Mouse (Mus musculus): ENCODE results near the gene Carhsp1. TPM values are rescaled to one million over a fixed set of nuclear protein-coding genes. Genes with fewer than 3 reads are reported as not detected.

Carhsp1 gene
- polyA plus RNA-seq, 1 experiment from 2014 or later: 39.1 TPM

GRCm38 (mm10) chr16:8663606-8664539, 8.1 kb downstream of the Carhsp1 start:
- WGBS (ENCODE audit: insufficient replicate concordance): 84% methylated on average over 24 of the region's 24 CpGs
- H3K27me3 ChIP-seq (ENCODE audit: control insufficient read depth, insufficient read depth, low read length): no peaks in the 10 kb centered on the region
- H3K4me3 ChIP-seq (ENCODE audit: low read depth, low read length): no peak overlapping the region
- H3K27ac ChIP-seq (ENCODE audit: low read depth, low read length): no peak overlapping the region
- no peaks in the 10 kb centered on the region for H3K9me3 ChIP-seq (replicated peaks; ENCODE audit: control insufficient read depth, low read length)
- ATAC-seq (replicated peaks; ENCODE audit: insufficient number of reproducible peaks, low FRiP score, low TSS enrichment): no peak
- no peak overlapping the region for H3K4me2 ChIP-seq
- no peak overlapping the region for H3K9ac ChIP-seq (ENCODE audit: low read depth, low read length)
- peaks cover 10% of the 10 kb centered on the region for H3K36me3 ChIP-seq (ENCODE audit: control insufficient read depth, insufficient read depth, low read length)
- H3K4me1 ChIP-seq (ENCODE audit: control insufficient read depth, insufficient read depth, low read length): peaks cover 32% of the 10 kb centered on the region

DNA sequence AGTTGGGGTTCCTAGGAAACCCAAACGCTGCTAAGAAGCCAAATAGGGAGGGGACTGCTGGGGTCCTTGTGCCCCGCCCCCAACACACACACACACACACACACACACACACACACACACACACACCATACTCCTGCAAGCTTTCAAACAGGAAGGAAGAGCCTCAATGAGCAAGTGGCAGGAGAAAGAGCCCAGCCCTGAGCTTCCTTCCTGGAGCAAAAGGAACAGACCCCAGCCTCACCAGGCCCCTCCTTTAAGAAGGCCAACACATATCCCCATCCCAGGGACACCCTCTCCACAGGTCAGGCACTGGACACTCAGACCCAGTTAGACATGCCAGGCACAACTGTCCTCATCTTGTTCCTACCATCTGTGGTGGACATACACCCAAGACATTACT, 8.9 kb downstream of the Carhsp1 start:
- H3K27me3 ChIP-seq (ENCODE audit: control insufficient read depth, insufficient read depth, low read length): no peaks in the 10 kb centered on the region
- H3K4me2 ChIP-seq: no peak overlapping the region
- no peak overlapping the region for H3K27ac ChIP-seq (ENCODE audit: low read depth, low read length)
- WGBS (ENCODE audit: insufficient replicate concordance): 81% methylated on average over 2 of the region's 2 CpGs
- peaks cover 24% of the 10 kb centered on the region for H3K4me1 ChIP-seq (ENCODE audit: control insufficient read depth, insufficient read depth, low read length)
- H3K9me3 ChIP-seq (replicated peaks; ENCODE audit: control insufficient read depth, low read length): no peaks in the 10 kb centered on the region
- H3K36me3 ChIP-seq (ENCODE audit: control insufficient read depth, insufficient read depth, low read length): peaks cover 15% of the 10 kb centered on the region
- H3K9ac ChIP-seq (ENCODE audit: low read depth, low read length): no peak overlapping the region
- H3K4me3 ChIP-seq (ENCODE audit: low read depth, low read length): no peak overlapping the region
- no peak for ATAC-seq (replicated peaks; ENCODE audit: insufficient number of reproducible peaks, low FRiP score, low TSS enrichment)

- H3K9ac ChIP-seq (ENCODE audit: low read depth, low read length): no peak overlapping the region
- no peak for ATAC-seq (replicated peaks; ENCODE audit: insufficient number of reproducible peaks, low FRiP score, low TSS enrichment)
These were observed 13.2 kb downstream of the Carhsp1 start for GRCm38 (mm10) chr16:8658764-8659163.

GRCm38 (mm10) chr16:8658349-8658748, 13.6 kb downstream of the Carhsp1 start:
- no peak overlapping the region for H3K9ac ChIP-seq (ENCODE audit: low read depth, low read length)
- H3K9me3 ChIP-seq (replicated peaks; ENCODE audit: control insufficient read depth, low read length): no peaks in the 10 kb centered on the region
- no peak overlapping the region for H3K4me3 ChIP-seq (ENCODE audit: low read depth, low read length)
- peaks cover 28% of the 10 kb centered on the region for H3K36me3 ChIP-seq (ENCODE audit: control insufficient read depth, insufficient read depth, low read length)
- WGBS (ENCODE audit: insufficient replicate concordance): 76% methylated on average over 4 of the region's 4 CpGs
- H3K27ac ChIP-seq (ENCODE audit: low read depth, low read length): no peak overlapping the region
- no peaks in the 10 kb centered on the region for H3K27me3 ChIP-seq (ENCODE audit: control insufficient read depth, insufficient read depth, low read length)
- no peak for ATAC-seq (replicated peaks; ENCODE audit: insufficient number of reproducible peaks, low FRiP score, low TSS enrichment)
- H3K4me1 ChIP-seq (ENCODE audit: control insufficient read depth, insufficient read depth, low read length): no peaks in the 10 kb centered on the region; the same call in 1 of the 2 replicates
- H3K4me2 ChIP-seq: no peak overlapping the region

More at GRCm38 (mm10) chr16:8658764-8659163, 13.2 kb downstream of the Carhsp1 start:
- Histone ChIP-seq H3K27me3 (ENCODE audit: control insufficient read depth, insufficient read depth, low read length) (no peaks in the 10 kb centered on the region), H3K4me2 (no peak overlapping the region), H3K4me1 (ENCODE audit: control insufficient read depth, insufficient read depth, low read length) (no peaks in the 10 kb centered on the region; the same call in 1 of the 2 replicates), H3K36me3 (ENCODE audit: control insufficient read depth, insufficient read depth, low read length) (peaks cover 28% of the 10 kb centered on the region), H3K27ac (ENCODE audit: low read depth, low read length) (no peak overlapping the region), H3K4me3 (ENCODE audit: low read depth, low read length) (no peak overlapping the region), H3K9me3 (replicated peaks; ENCODE audit: control insufficient read depth, low read length) (no peaks in the 10 kb centered on the region)
- 91% methylated on average over 4 of the region's 4 CpGs for WGBS (ENCODE audit: insufficient replicate concordance)

DNA sequence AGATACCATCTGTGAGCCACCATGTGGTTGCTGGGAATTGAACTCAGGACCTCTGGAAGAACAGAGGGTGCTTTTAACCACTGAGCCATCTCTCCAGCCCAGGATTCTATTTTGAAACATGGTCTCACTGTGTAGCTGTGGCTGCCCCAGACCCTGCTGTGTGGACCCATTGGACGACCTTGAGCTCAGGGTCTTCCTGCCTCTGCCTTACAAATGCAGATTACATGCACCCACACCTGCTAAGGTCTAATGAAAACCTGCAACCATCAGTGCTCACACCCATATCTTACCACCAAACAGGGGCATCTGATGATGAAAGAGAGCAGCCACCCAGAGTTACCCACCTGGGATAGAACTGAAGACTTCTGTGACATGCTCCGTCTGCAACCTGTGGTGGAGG, 15.7 kb downstream of the Carhsp1 start:
- Histone ChIP-seq H3K4me2 (no peak overlapping the region), H3K27ac (ENCODE audit: low read depth, low read length) (no peak overlapping the region), H3K9me3 (replicated peaks; ENCODE audit: control insufficient read depth, low read length) (no peaks in the 10 kb centered on the region), H3K27me3 (ENCODE audit: control insufficient read depth, insufficient read depth, low read length) (no peaks in the 10 kb centered on the region), H3K4me1 (ENCODE audit: control insufficient read depth, insufficient read depth, low read length) (no peaks in the 10 kb centered on the region; the same call in 1 of the 2 replicates), H3K4me3 (ENCODE audit: low read depth, low read length) (no peak overlapping the region), H3K36me3 (ENCODE audit: control insufficient read depth, insufficient read depth, low read length) (peaks cover 31% of the 10 kb centered on the region), H3K9ac (ENCODE audit: low read depth, low read length) (no peak overlapping the region)
- no peak for ATAC-seq (replicated peaks; ENCODE audit: insufficient number of reproducible peaks, low FRiP score, low TSS enrichment)
- WGBS (ENCODE audit: insufficient replicate concordance): 80% methylated on average over 2 of the region's 2 CpGs

DNA sequence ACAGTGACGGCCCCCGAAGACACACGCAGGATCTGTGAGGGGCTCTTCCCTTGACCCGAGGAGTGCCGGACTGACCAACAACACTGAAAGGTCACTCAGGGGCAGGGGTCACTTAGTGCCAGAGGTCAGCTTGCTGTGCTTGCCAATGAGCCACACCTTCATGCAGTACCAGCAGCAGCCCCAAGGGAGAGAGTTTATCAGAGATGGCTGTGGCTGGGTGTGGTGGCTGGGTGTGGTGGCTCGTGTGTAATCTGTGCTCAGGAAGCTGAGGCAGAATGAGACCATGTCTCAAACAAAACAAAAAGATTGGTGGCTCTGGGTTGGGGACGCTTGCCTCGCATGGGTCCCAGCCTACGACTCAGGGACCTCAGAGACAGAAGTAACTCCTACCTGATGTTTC, 16.4 kb downstream of the Carhsp1 start:
- Histone ChIP-seq H3K9me3 (replicated peaks; ENCODE audit: control insufficient read depth, low read length) (no peaks in the 10 kb centered on the region), H3K9ac (ENCODE audit: low read depth, low read length) (no peak overlapping the region)

GRCm38 (mm10) chr16:8655108-8655507, 16.8 kb downstream of the Carhsp1 start:
- WGBS (ENCODE audit: insufficient replicate concordance): 86% methylated on average over 6 of the region's 6 CpGs
- Histone ChIP-seq H3K9me3 (replicated peaks; ENCODE audit: control insufficient read depth, low read length) (no peaks in the 10 kb centered on the region), H3K36me3 (ENCODE audit: control insufficient read depth, insufficient read depth, low read length) (peaks cover 34% of the 10 kb centered on the region), H3K4me1 (ENCODE audit: control insufficient read depth, insufficient read depth, low read length) (no peaks in the 10 kb centered on the region), H3K27me3 (ENCODE audit: control insufficient read depth, insufficient read depth, low read length) (no peaks in the 10 kb centered on the region), H3K4me3 (ENCODE audit: low read depth, low read length) (no peak overlapping the region), H3K27ac (ENCODE audit: low read depth, low read length) (no peak overlapping the region), H3K4me2 (no peak overlapping the region), H3K9ac (ENCODE audit: low read depth, low read length) (no peak overlapping the region)
- ATAC-seq (replicated peaks; ENCODE audit: insufficient number of reproducible peaks, low FRiP score, low TSS enrichment): no peak

More for the DNA sequence above, 16.4 kb downstream of the Carhsp1 start:
- no peaks in the 10 kb centered on the region for H3K27me3 ChIP-seq (ENCODE audit: control insufficient read depth, insufficient read depth, low read length)
- 75% methylated on average over 9 of the region's 9 CpGs for WGBS (ENCODE audit: insufficient replicate concordance)
- no peak overlapping the region for H3K27ac ChIP-seq (ENCODE audit: low read depth, low read length)
- no peak overlapping the region for H3K4me3 ChIP-seq (ENCODE audit: low read depth, low read length)
- H3K4me1 ChIP-seq (ENCODE audit: control insufficient read depth, insufficient read depth, low read length): no peaks in the 10 kb centered on the region; the same call in 1 of the 2 replicates
- no peak for ATAC-seq (replicated peaks; ENCODE audit: insufficient number of reproducible peaks, low FRiP score, low TSS enrichment)
- H3K36me3 ChIP-seq (ENCODE audit: control insufficient read depth, insufficient read depth, low read length): peaks cover 35% of the 10 kb centered on the region
- no peak overlapping the region for H3K4me2 ChIP-seq

DNA sequence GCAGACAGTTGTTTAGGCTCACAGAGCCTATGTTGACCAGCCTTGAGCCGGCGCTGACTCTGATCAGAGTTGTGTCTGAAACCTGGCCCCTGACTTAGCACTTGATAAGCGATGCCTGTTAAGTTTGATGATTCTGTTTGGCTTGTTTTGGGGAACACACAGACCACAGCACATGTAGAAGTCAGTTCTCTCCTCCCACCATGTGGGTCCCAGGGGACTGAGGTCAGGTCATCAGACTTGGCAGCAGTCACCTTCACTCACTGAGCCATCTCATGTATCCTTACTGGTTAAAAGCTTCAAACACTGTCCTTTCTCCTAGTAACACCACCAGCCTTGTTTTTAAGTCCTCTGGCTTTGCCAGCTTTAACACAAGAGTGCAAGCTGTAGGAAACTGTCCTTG, 21.9 kb downstream of the Carhsp1 start:
- Histone ChIP-seq H3K4me1 (ENCODE audit: control insufficient read depth, insufficient read depth, low read length) (no peaks in the 10 kb centered on the region), H3K9ac (ENCODE audit: low read depth, low read length) (no peak overlapping the region), H3K9me3 (replicated peaks; ENCODE audit: control insufficient read depth, low read length) (no peaks in the 10 kb centered on the region), H3K27ac (ENCODE audit: low read depth, low read length) (no peak overlapping the region), H3K36me3 (ENCODE audit: control insufficient read depth, insufficient read depth, low read length) (peaks cover 34% of the 10 kb centered on the region), H3K4me2 (no peak overlapping the region), H3K27me3 (ENCODE audit: control insufficient read depth, insufficient read depth, low read length) (no peaks in the 10 kb centered on the region), H3K4me3 (ENCODE audit: low read depth, low read length) (no peak overlapping the region)
- 94% methylated on average over 3 of the region's 3 CpGs for WGBS (ENCODE audit: insufficient replicate concordance)
- ATAC-seq (replicated peaks; ENCODE audit: insufficient number of reproducible peaks, low FRiP score, low TSS enrichment): no peak
